ENCODE assay signal across 18 mouse cellular contexts in the genomic region with DNA sequence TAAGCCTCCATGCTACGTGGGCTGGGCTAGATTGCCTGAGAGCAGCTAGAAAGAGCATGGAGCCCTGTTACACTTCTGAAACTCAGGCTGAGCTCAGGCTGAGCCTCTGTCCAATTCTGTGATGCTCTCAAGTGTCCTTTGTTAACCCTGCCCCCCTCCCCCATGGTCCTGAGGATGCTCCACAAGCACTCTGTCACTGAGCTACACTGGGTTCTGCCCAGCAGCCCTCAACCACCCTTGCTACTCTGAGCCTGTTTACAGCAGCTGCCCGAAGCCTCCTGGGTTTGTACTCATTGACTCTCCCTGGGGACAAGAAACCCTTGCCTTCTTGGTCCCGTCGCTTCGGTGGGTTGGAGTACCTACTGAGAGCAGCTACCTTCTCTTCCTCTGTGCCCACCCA.
DNase-seq lines count a peak whose midpoint lies in the region; ATAC-seq and TF ChIP-seq lines count a peak whose summit lies in the region.
"Had no signal": no experiment of that assay in that cellular context is flagged by ENCODE, and none has a peak within 500 bp of the region (broad histone marks: within the 10 kb centered on the region; RNA-seq: fewer than 3 reads in every experiment).

No protein-coding gene starts in this region.

- H3K9me3 ChIP-seq in midbrain, embryonic 10.5 days (replicated peaks), result peaks cover 8% of the 10 kb centered on the region; the same call in 1 of the 2 replicates
- H3K9me3 ChIP-seq in midbrain, postnatal 0 days (ENCODE audit: low read length), result no peaks in the 10 kb centered on the region
- H3K9me3 ChIP-seq in forebrain, embryonic 13.5 days (replicated peaks), result peaks cover 6% of the 10 kb centered on the region; the same call in 1 of the 2 replicates
- peaks cover 3% of the 10 kb centered on the region; the same call in 1 of the 2 replicates for H3K9me3 ChIP-seq in midbrain, embryonic 11.5 days (ENCODE audit: control insufficient read depth, low read length)
- H3K9me3 ChIP-seq in neural tube, embryonic 15.5 days (replicated peaks), result no peaks in the 10 kb centered on the region
- H3K9me3 ChIP-seq in kidney, embryonic 15.5 days (replicated peaks), result no peaks in the 10 kb centered on the region
- H3K9me3 ChIP-seq: heart, embryonic 15.5 days; lung, embryonic 15.5 days had no signal

- H3K27me3 ChIP-seq in midbrain, embryonic 10.5 days (ENCODE audit: low read depth, poor library complexity, severe bottlenecking), result no peaks in the 10 kb centered on the region
- no peaks in the 10 kb centered on the region for H3K27me3 ChIP-seq in midbrain, postnatal 0 days (ENCODE audit: insufficient read depth, low read length)
- no peaks in the 10 kb centered on the region for H3K27me3 ChIP-seq in forebrain, embryonic 13.5 days
- H3K27me3 ChIP-seq in midbrain, embryonic 11.5 days (ENCODE audit: control insufficient read depth, insufficient read depth, low read length), result no peaks in the 10 kb centered on the region
- no peaks in the 10 kb centered on the region for H3K27me3 ChIP-seq in neural tube, embryonic 15.5 days (replicated peaks)
- no peaks in the 10 kb centered on the region for H3K27me3 ChIP-seq in kidney, embryonic 15.5 days
- H3K27me3 ChIP-seq: heart, embryonic 15.5 days; lung, embryonic 15.5 days had no signal

- H3K4me3 ChIP-seq in midbrain, embryonic 10.5 days, result no peak overlapping the region
- no peak overlapping the region for H3K4me3 ChIP-seq in midbrain, postnatal 0 days (ENCODE audit: low read depth, low read length)
- no peak overlapping the region for H3K4me3 ChIP-seq in forebrain, embryonic 13.5 days
- H3K4me3 ChIP-seq in midbrain, embryonic 11.5 days (ENCODE audit: low read depth, low read length), result no peak overlapping the region
- no peak overlapping the region for H3K4me3 ChIP-seq in neural tube, embryonic 15.5 days (replicated peaks)
- no peak overlapping the region for H3K4me3 ChIP-seq in kidney, embryonic 15.5 days (replicated peaks)
- H3K4me3 ChIP-seq: erythroblast, embryonic 14.5 days; heart, embryonic 15.5 days; lung, embryonic 15.5 days had no signal

- TF ChIP-seq CTCF in midbrain, postnatal 0 days (IDR thresholded peaks at IDR 0.05), result no peak

- H3K27ac ChIP-seq in midbrain, embryonic 10.5 days (replicated peaks), result peak overlapping the region; percentile 73
- no peak overlapping the region for H3K27ac ChIP-seq in midbrain, postnatal 0 days (ENCODE audit: low read depth, low read length)
- peak overlapping the region; percentile 76 for H3K27ac ChIP-seq in forebrain, embryonic 13.5 days
- peak overlapping the region; percentile 33 for H3K27ac ChIP-seq in midbrain, embryonic 11.5 days (ENCODE audit: low read depth, low read length)
- H3K27ac ChIP-seq in neural tube, embryonic 15.5 days (replicated peaks), result no peak overlapping the region
- H3K27ac ChIP-seq in kidney, embryonic 15.5 days, result no peak overlapping the region
- H3K27ac ChIP-seq: heart, embryonic 15.5 days; lung, embryonic 15.5 days had no signal

- no peak overlapping the region for H3K4me2 ChIP-seq in midbrain, postnatal 0 days (ENCODE audit: low read depth, low read length, poor library complexity, severe bottlenecking)
- H3K4me2 ChIP-seq in forebrain, embryonic 13.5 days, result peak overlapping the region; percentile 27; the same call in 1 of the 2 replicates
- no peak overlapping the region for H3K4me2 ChIP-seq in midbrain, embryonic 11.5 days
- no peak overlapping the region for H3K4me2 ChIP-seq in neural tube, embryonic 15.5 days
- H3K4me2 ChIP-seq in kidney, embryonic 15.5 days, result no peak overlapping the region
- H3K4me2 ChIP-seq: heart, embryonic 15.5 days; liver, embryonic 11.5 days; lung, embryonic 15.5 days had no signal

- no peak for DNase-seq in midbrain, embryonic 10.5 days (ENCODE audit: low spot score)
- no peak for DNase-seq in midbrain, postnatal 0 days (ENCODE audit: low spot score)
- no peak for DNase-seq in midbrain, embryonic 11.5 days (ENCODE audit: low spot score, missing footprints)
- DNase-seq in heart, adult 11 months, result no peak
- no peak for DNase-seq in frontal cortex, postnatal 36 days (ENCODE audit: low spot score in 2 of 2)
- DNase-seq: adrenal gland, adult 8-10 months; cerebellum, adult 2 months; kidney, postnatal 10 days; layer of hippocampus, adult 9-11 months; thymus, postnatal 36 days had no signal

- WGBS in midbrain, embryonic 10.5 days, result 84% methylated on average over 5 of the region's 5 CpGs
- WGBS in midbrain, postnatal 0 days, result 65% methylated on average over 5 of the region's 5 CpGs
- 43% methylated on average over 5 of the region's 5 CpGs for WGBS in forebrain, embryonic 13.5 days
- WGBS in midbrain, embryonic 11.5 days, result 82% methylated on average over 5 of the region's 5 CpGs
- 44% methylated on average over 5 of the region's 5 CpGs for WGBS in neural tube, embryonic 15.5 days
- 82% methylated on average over 5 of the region's 5 CpGs for WGBS in kidney, embryonic 15.5 days

- no peak overlapping the region for H3K9ac ChIP-seq in midbrain, postnatal 0 days (replicated peaks; ENCODE audit: low read length, poor library complexity, severe bottlenecking)
- H3K9ac ChIP-seq in forebrain, embryonic 13.5 days, result peak overlapping the region; percentile 47
- no peak overlapping the region for H3K9ac ChIP-seq in midbrain, embryonic 11.5 days (ENCODE audit: low read length)
- H3K9ac ChIP-seq in neural tube, embryonic 15.5 days (replicated peaks), result no peak overlapping the region
- no peak overlapping the region for H3K9ac ChIP-seq in kidney, embryonic 15.5 days
- H3K9ac ChIP-seq: heart, embryonic 15.5 days; lung, embryonic 15.5 days had no signal

- H3K36me3 ChIP-seq in midbrain, embryonic 10.5 days, result peaks cover 77% of the 10 kb centered on the region
- peaks cover 14% of the 10 kb centered on the region for H3K36me3 ChIP-seq in midbrain, postnatal 0 days (ENCODE audit: insufficient read depth, low read length)
- peaks cover 44% of the 10 kb centered on the region for H3K36me3 ChIP-seq in forebrain, embryonic 13.5 days (ENCODE audit: poor library complexity, severe bottlenecking)
- H3K36me3 ChIP-seq in midbrain, embryonic 11.5 days (ENCODE audit: control insufficient read depth, insufficient read depth, low read length), result peaks cover 22% of the 10 kb centered on the region
- peaks cover 23% of the 10 kb centered on the region for H3K36me3 ChIP-seq in neural tube, embryonic 15.5 days
- H3K36me3 ChIP-seq in kidney, embryonic 15.5 days, result peaks cover 21% of the 10 kb centered on the region
- H3K36me3 ChIP-seq: heart, embryonic 15.5 days; lung, embryonic 15.5 days had no signal

- H3K4me1 ChIP-seq in midbrain, embryonic 10.5 days, result peaks cover 74% of the 10 kb centered on the region
- peaks cover 4% of the 10 kb centered on the region; the same call in 1 of the 2 replicates for H3K4me1 ChIP-seq in midbrain, postnatal 0 days (ENCODE audit: insufficient read depth, low read length)
- peaks cover 51% of the 10 kb centered on the region for H3K4me1 ChIP-seq in forebrain, embryonic 13.5 days
- H3K4me1 ChIP-seq in midbrain, embryonic 11.5 days (ENCODE audit: control insufficient read depth, insufficient read depth, low read length), result peaks cover 55% of the 10 kb centered on the region
- peaks cover 43% of the 10 kb centered on the region for H3K4me1 ChIP-seq in neural tube, embryonic 15.5 days
- peaks cover 16% of the 10 kb centered on the region for H3K4me1 ChIP-seq in kidney, embryonic 15.5 days

- ATAC-seq in midbrain, postnatal 0 days (ENCODE audit: low FRiP score), result no peak
- ATAC-seq in forebrain, embryonic 13.5 days, result peak; percentile 13; the same call in 1 of the 2 replicates
- peak; percentile 12; the same call in 1 of the 2 replicates for ATAC-seq in midbrain, embryonic 11.5 days (ENCODE audit: low FRiP score)
- 0 out of 2 replicates have a peak, but pooled peaks have one; percentile 4 for ATAC-seq in neural tube, embryonic 15.5 days (ENCODE audit: low FRiP score)
- ATAC-seq in kidney, embryonic 15.5 days (replicated peaks; ENCODE audit: low FRiP score), result no peak
- ATAC-seq: inflammation-experienced regulatory T-cells, adult 6 months had no signal

Comparison
In these comparisons a context has a peak if more than half of its experiments do, and no peak if none do; other contexts are left out.
1. H3K27ac ChIP-seq: peak in midbrain, embryonic 10.5 days (single experiment), forebrain, embryonic 13.5 days (single experiment) and midbrain, embryonic 11.5 days (single experiment); none in midbrain, postnatal 0 days (single experiment), neural tube, embryonic 15.5 days (single experiment) and kidney, embryonic 15.5 days (single experiment).
2. ATAC-seq: peak in forebrain, embryonic 13.5 days (single experiment), midbrain, embryonic 11.5 days (single experiment) and neural tube, embryonic 15.5 days (single experiment); none in midbrain, postnatal 0 days (single experiment) and kidney, embryonic 15.5 days (single experiment).